Mouse (Mus musculus) neural tube, embryonic 12.5 days (tissue): Measurements from ENCODE around the gene Nptxr. TPM values are rescaled to one million over a fixed set of nuclear protein-coding genes. Genes with fewer than 3 reads are reported as not detected.

ENCODE experiments used
- ATAC-seq: fragments of 200-750 bp; cut with Nextera tagmentation; 2 replicates; pipeline ENCODE4 v1.8.0; 2017; ENCODE audit warnings: low read depth, mild to moderate bottlenecking, moderate TSS enrichment, moderate library complexity; ENCODE audit not compliant: low FRiP score
- H3K27ac ChIP-seq: fragments of 300-500 bp; sonication (generic); 2 replicates; pipeline ENCODE4 v1.5.1; 2016
- H3K27me3 ChIP-seq: fragments of 300-500 bp; sonication (generic); replicated peaks from 2 replicates; pipeline ENCODE4 v1.6.1; 2016; ENCODE audit warnings: mild to moderate bottlenecking
- H3K36me3 ChIP-seq: fragments of 300-500 bp; sonication (generic); 2 replicates; pipeline ENCODE4 v1.6.1; 2016; ENCODE audit warnings: mild to moderate bottlenecking
- H3K4me1 ChIP-seq: fragments of 300-500 bp; sonication (generic); 2 replicates; pipeline ENCODE4 v1.6.1; 2016
- H3K4me2 ChIP-seq: fragments of 300-500 bp; sonication (generic); replicated peaks from 2 replicates; pipeline ENCODE4 v1.6.1; 2016; ENCODE audit warnings: mild to moderate bottlenecking
- H3K4me3 ChIP-seq: fragments of 300-500 bp; sonication (generic); 2 replicates; pipeline ENCODE4 v1.5.1; 2016
- H3K9ac ChIP-seq: fragments of 300-500 bp; sonication (generic); 2 replicates; pipeline ENCODE4 v1.6.1; 2016; ENCODE audit warnings: mild to moderate bottlenecking
- H3K9me3 ChIP-seq: fragments of 300-500 bp; sonication (generic); 2 replicates; pipeline ENCODE4 v1.6.1; 2016; ENCODE audit warnings: mild to moderate bottlenecking
- WGBS: fragments of 180-500 bp; shearing (Covaris S2); methylation state at CpG from one replicate; pipeline ENCODE4 v1.1.7; 2016; 5-methylcytosine and 5-hydroxymethylcytosine counted together
- polyA plus RNA-seq: library from polyadenylated mRNA; unstranded; fragments of >200 nt; fragmentation: Nextera tagmentation; extraction: Ambion mirVana; gene quantifications from 2 replicates; pipeline ENCODE4 v1.2.1, GENCODE M21; 2016

The Nptxr gene
- polyA plus RNA-seq, 1 experiment from 2014 or later: 13.6 TPM

GRCm38 (mm10) chr15:79774117-79775027 is 30.2 kb downstream of the Nptxr start:
- peaks cover 27% of the 10 kb centered on the region for H3K4me1 ChIP-seq
- no peaks in the 10 kb centered on the region for H3K9me3 ChIP-seq
- H3K27me3 ChIP-seq: no peaks in the 10 kb centered on the region
- H3K27ac ChIP-seq: 0 out of 2 replicates have a peak overlapping the region, but pooled peaks have one; percentile 12
- H3K4me2 ChIP-seq: peak overlapping the region; percentile 79
- peak overlapping the region; percentile 63 for H3K9ac ChIP-seq
- WGBS: under 1% methylated on average over 50 of the region's 50 CpGs
- no peaks in the 10 kb centered on the region for H3K36me3 ChIP-seq
- peak; percentile 96 for ATAC-seq
- peak overlapping the region; percentile 66 for H3K4me3 ChIP-seq

- Histone ChIP-seq H3K27ac (no peak overlapping the region), H3K4me2 (no peak overlapping the region), H3K9me3 (no peaks in the 10 kb centered on the region), H3K36me3 (no peaks in the 10 kb centered on the region), H3K9ac (no peak overlapping the region), H3K4me1 (peaks cover 27% of the 10 kb centered on the region), H3K27me3 (no peaks in the 10 kb centered on the region), H3K4me3 (no peak overlapping the region)
- 56% methylated on average over 21 of the region's 21 CpGs for WGBS
- ATAC-seq: no peak
These were observed 33.8 kb downstream of the Nptxr start for GRCm38 (mm10) chr15:79770629-79771240.

- Histone ChIP-seq H3K4me3 (no peak overlapping the region), H3K36me3 (peaks cover 15% of the 10 kb centered on the region), H3K27ac (no peak overlapping the region), H3K27me3 (no peaks in the 10 kb centered on the region), H3K4me1 (peaks cover 12% of the 10 kb centered on the region), H3K4me2 (no peak overlapping the region), H3K9me3 (no peaks in the 10 kb centered on the region), H3K9ac (no peak overlapping the region)
- no peak for ATAC-seq
- WGBS: 66% methylated on average over 6 of the region's 6 CpGs
These were observed 36.3 kb downstream of the Nptxr start for GRCm38 (mm10) chr15:79768302-79768701.

GRCm38 (mm10) chr15:79767327-79767961 is 37.1 kb downstream of the Nptxr start:
- WGBS: 85% methylated on average over 16 of the region's 16 CpGs
- Histone ChIP-seq H3K36me3 (peaks cover 23% of the 10 kb centered on the region), H3K4me2 (no peak overlapping the region), H3K4me1 (peaks cover 10% of the 10 kb centered on the region; the same call in 1 of the 2 replicates), H3K9me3 (no peaks in the 10 kb centered on the region), H3K27ac (no peak overlapping the region), H3K9ac (no peak overlapping the region), H3K4me3 (no peak overlapping the region), H3K27me3 (no peaks in the 10 kb centered on the region)
- no peak for ATAC-seq

GRCm38 (mm10) chr15:79766586-79767071 is 37.9 kb downstream of the Nptxr start:
- H3K27me3 ChIP-seq: no peaks in the 10 kb centered on the region
- 90% methylated on average over 10 of the region's 10 CpGs for WGBS
- no peak overlapping the region for H3K27ac ChIP-seq
- H3K4me2 ChIP-seq: no peak overlapping the region
- peaks cover 10% of the 10 kb centered on the region; the same call in 1 of the 2 replicates for H3K4me1 ChIP-seq
- peaks cover 31% of the 10 kb centered on the region for H3K36me3 ChIP-seq
- no peak overlapping the region for H3K4me3 ChIP-seq
- no peak overlapping the region for H3K9ac ChIP-seq
- H3K9me3 ChIP-seq: no peaks in the 10 kb centered on the region
- no peak for ATAC-seq

GRCm38 (mm10) chr15:79766168-79766567 is 38.4 kb downstream of the Nptxr start:
- H3K9ac ChIP-seq: no peak overlapping the region
- no peaks in the 10 kb centered on the region for H3K9me3 ChIP-seq
- H3K4me2 ChIP-seq: no peak overlapping the region
- no peak overlapping the region for H3K4me3 ChIP-seq
- 60% methylated on average over 10 of the region's 10 CpGs for WGBS
- no peak overlapping the region for H3K27ac ChIP-seq
- no peaks in the 10 kb centered on the region for H3K27me3 ChIP-seq
- peaks cover 34% of the 10 kb centered on the region for H3K36me3 ChIP-seq
- no peak for ATAC-seq
- peaks cover 6% of the 10 kb centered on the region; the same call in 1 of the 2 replicates for H3K4me1 ChIP-seq

GRCm38 (mm10) chr15:79765361-79765760 is 39.2 kb downstream of the Nptxr start:
- no peak for ATAC-seq
- no peak overlapping the region for H3K4me2 ChIP-seq
- H3K27me3 ChIP-seq: no peaks in the 10 kb centered on the region
- peaks cover 34% of the 10 kb centered on the region for H3K36me3 ChIP-seq
- H3K9me3 ChIP-seq: no peaks in the 10 kb centered on the region
- 92% methylated on average over 2 of the region's 2 CpGs for WGBS
- H3K4me1 ChIP-seq: no peaks in the 10 kb centered on the region; the same call in 1 of the 2 replicates
- no peak overlapping the region for H3K27ac ChIP-seq
- no peak overlapping the region for H3K4me3 ChIP-seq
- no peak overlapping the region for H3K9ac ChIP-seq

GRCm38 (mm10) chr15:79764539-79765267 is 39.9 kb downstream of the Nptxr start:
- no peak overlapping the region for H3K4me2 ChIP-seq
- no peaks in the 10 kb centered on the region; the same call in 1 of the 2 replicates for H3K4me1 ChIP-seq
- no peak for ATAC-seq
- 84% methylated on average over 11 of the region's 11 CpGs for WGBS
- H3K9me3 ChIP-seq: no peaks in the 10 kb centered on the region
- no peaks in the 10 kb centered on the region for H3K27me3 ChIP-seq
- no peak overlapping the region for H3K4me3 ChIP-seq
- H3K9ac ChIP-seq: no peak overlapping the region
- no peak overlapping the region for H3K27ac ChIP-seq
- peaks cover 34% of the 10 kb centered on the region for H3K36me3 ChIP-seq

GRCm38 (mm10) chr15:79763601-79764246 is 40.8 kb downstream of the Nptxr start:
- Histone ChIP-seq H3K27ac (no peak overlapping the region), H3K9ac (no peak overlapping the region), H3K4me3 (no peak overlapping the region), H3K27me3 (no peaks in the 10 kb centered on the region), H3K9me3 (no peaks in the 10 kb centered on the region), H3K4me2 (no peak overlapping the region), H3K4me1 (no peaks in the 10 kb centered on the region; the same call in 1 of the 2 replicates), H3K36me3 (peaks cover 34% of the 10 kb centered on the region)
- no peak for ATAC-seq
- WGBS: 93% methylated on average over 7 of the region's 7 CpGs

GRCm38 (mm10) chr15:79763001-79763400 is 41.6 kb downstream of the Nptxr start:
- Histone ChIP-seq H3K4me3 (no peak overlapping the region), H3K27ac (no peak overlapping the region), H3K27me3 (no peaks in the 10 kb centered on the region), H3K9ac (no peak overlapping the region), H3K4me1 (no peaks in the 10 kb centered on the region; the same call in 1 of the 2 replicates), H3K36me3 (peaks cover 34% of the 10 kb centered on the region), H3K4me2 (no peak overlapping the region), H3K9me3 (no peaks in the 10 kb centered on the region)
- ATAC-seq: no peak
- WGBS: 93% methylated on average over 9 of the region's 9 CpGs

- ATAC-seq: no peak
- Histone ChIP-seq H3K9ac (no peak overlapping the region), H3K4me1 (peaks cover 6% of the 10 kb centered on the region), H3K4me2 (no peak overlapping the region), H3K27me3 (no peaks in the 10 kb centered on the region), H3K9me3 (no peaks in the 10 kb centered on the region), H3K27ac (no peak overlapping the region), H3K4me3 (no peak overlapping the region), H3K36me3 (peaks cover 34% of the 10 kb centered on the region)
- WGBS: 91% methylated on average over 6 of the region's 6 CpGs
These were observed 43.6 kb downstream of the Nptxr start for GRCm38 (mm10) chr15:79760956-79761355.
